Mouse (Mus musculus): ENCODE data around the gene Bcl2. TPM values are rescaled to one million over a fixed set of nuclear protein-coding genes. Genes with fewer than 3 reads are reported as not detected.

Gene Bcl2
- polyA plus RNA-seq, 1 experiment from 2014 or later = 5.6 TPM

DNA sequence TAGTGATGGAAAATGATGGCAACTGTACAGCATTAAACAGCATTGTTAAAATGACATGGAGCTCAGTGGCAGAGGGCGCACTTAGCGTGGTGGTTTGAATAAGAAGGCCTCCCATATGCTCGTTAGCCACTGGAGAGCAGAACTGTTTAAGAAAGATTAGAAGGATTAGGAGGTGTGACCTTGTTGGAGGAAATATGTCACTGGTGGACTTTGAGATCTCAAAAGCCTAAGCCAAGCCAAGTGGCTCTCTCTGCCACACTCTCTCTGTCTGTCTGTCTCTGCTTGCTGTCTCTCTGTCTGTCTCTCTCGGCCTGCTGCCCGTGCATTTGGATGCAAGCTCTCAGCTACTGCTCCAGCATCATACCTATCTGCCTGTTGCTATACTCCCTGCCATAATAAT is 17.6 kb downstream of the Bcl2 start:
- H3K36me3 ChIP-seq (ENCODE audit: control insufficient read depth, insufficient read depth, low read length) = no peaks in the 10 kb centered on the region
- no peaks in the 10 kb centered on the region for H3K4me1 ChIP-seq (replicated peaks; ENCODE audit: control insufficient read depth, insufficient read depth)
- H3K4me3 ChIP-seq (ENCODE audit: low read depth, low read length) = no peak overlapping the region
- no peak overlapping the region for H3K27ac ChIP-seq (replicated peaks)
- H3K27me3 ChIP-seq (ENCODE audit: control insufficient read depth, insufficient read depth, low read length) = no peaks in the 10 kb centered on the region
- H3K9me3 ChIP-seq (ENCODE audit: control insufficient read depth, low read length) = no peaks in the 10 kb centered on the region
- WGBS = 85% methylated on average over 5 of the region's 5 CpGs
- no peak overlapping the region for H3K4me2 ChIP-seq (replicated peaks; ENCODE audit: low read depth)
- TF ChIP-seq EP300 (optimal IDR thresholded peaks at IDR 0.05) = no peak
- no peak for TF ChIP-seq CTCF (IDR thresholded peaks at IDR 0.05; ENCODE audit: low read depth)
- DNase-seq (ENCODE audit: low spot score) = no peak
- no peak for ATAC-seq (ENCODE audit: low FRiP score, low TSS enrichment)
- no peak overlapping the region for H3K9ac ChIP-seq (ENCODE audit: low read length)

- H3K27me3 ChIP-seq (ENCODE audit: control insufficient read depth, insufficient read depth, low read length) = no peaks in the 10 kb centered on the region
- H3K4me3 ChIP-seq (ENCODE audit: low read depth, low read length) = no peak overlapping the region
- no peak overlapping the region for H3K27ac ChIP-seq (replicated peaks)
- H3K4me1 ChIP-seq (replicated peaks; ENCODE audit: control insufficient read depth, insufficient read depth) = no peaks in the 10 kb centered on the region
- TF ChIP-seq EP300 (optimal IDR thresholded peaks at IDR 0.05) (no peak), CTCF (IDR thresholded peaks at IDR 0.05; ENCODE audit: low read depth) (no peak)
- no peak overlapping the region for H3K4me2 ChIP-seq (replicated peaks; ENCODE audit: low read depth)
- H3K9ac ChIP-seq (ENCODE audit: low read length) = no peak overlapping the region
- DNase-seq (ENCODE audit: low spot score) = no peak
- ATAC-seq (ENCODE audit: low FRiP score, low TSS enrichment) = no peak
- WGBS = 87% methylated on average over 4 of the region's 4 CpGs
- no peaks in the 10 kb centered on the region for H3K36me3 ChIP-seq (ENCODE audit: control insufficient read depth, insufficient read depth, low read length)
- no peaks in the 10 kb centered on the region for H3K9me3 ChIP-seq (ENCODE audit: control insufficient read depth, low read length)
These were observed 18.4 kb downstream of the Bcl2 start for GRCm38 (mm10) chr1:106695649-106696048.

- no peaks in the 10 kb centered on the region for H3K27me3 ChIP-seq (ENCODE audit: control insufficient read depth, insufficient read depth, low read length)
- H3K4me1 ChIP-seq (replicated peaks; ENCODE audit: control insufficient read depth, insufficient read depth) = no peaks in the 10 kb centered on the region
- no peak overlapping the region for H3K9ac ChIP-seq (ENCODE audit: low read length)
- no peak overlapping the region for H3K4me3 ChIP-seq (ENCODE audit: low read depth, low read length)
- 66% methylated on average over 6 of the region's 6 CpGs for WGBS
- H3K4me2 ChIP-seq (replicated peaks; ENCODE audit: low read depth) = no peak overlapping the region
- no peaks in the 10 kb centered on the region for H3K36me3 ChIP-seq (ENCODE audit: control insufficient read depth, insufficient read depth, low read length)
- H3K27ac ChIP-seq (replicated peaks) = no peak overlapping the region
- ATAC-seq (ENCODE audit: low FRiP score, low TSS enrichment) (no peak), DNase-seq (ENCODE audit: low spot score) (no peak)
- H3K9me3 ChIP-seq (ENCODE audit: control insufficient read depth, low read length) = no peaks in the 10 kb centered on the region
- TF ChIP-seq CTCF (IDR thresholded peaks at IDR 0.05; ENCODE audit: low read depth) (no peak), EP300 (optimal IDR thresholded peaks at IDR 0.05) (no peak)
These were observed 19.8 kb downstream of the Bcl2 start for GRCm38 (mm10) chr1:106694316-106694715.

DNA sequence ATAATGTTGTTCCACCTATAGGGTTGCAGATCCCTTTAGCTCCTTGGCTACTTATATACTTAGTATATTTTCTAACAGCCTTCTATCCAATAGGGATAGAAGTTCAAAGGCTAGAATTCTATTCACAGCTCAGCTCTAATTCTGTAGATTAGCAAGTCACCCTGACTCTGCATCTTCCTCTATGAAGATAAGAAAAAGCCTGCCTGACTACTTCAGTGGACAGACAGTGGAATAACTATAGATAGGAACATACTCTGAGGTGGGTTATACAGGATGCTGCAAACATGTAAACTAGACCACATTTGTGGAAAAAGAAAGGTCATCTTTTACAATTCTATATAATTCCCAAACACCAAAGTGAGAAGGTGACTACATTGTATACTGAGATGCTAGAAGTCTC is 21.5 kb downstream of the Bcl2 start:
- Histone ChIP-seq H3K36me3 (ENCODE audit: control insufficient read depth, insufficient read depth, low read length) (no peaks in the 10 kb centered on the region), H3K9me3 (ENCODE audit: control insufficient read depth, low read length) (no peaks in the 10 kb centered on the region), H3K27ac (replicated peaks) (no peak overlapping the region), H3K4me1 (replicated peaks; ENCODE audit: control insufficient read depth, insufficient read depth) (no peaks in the 10 kb centered on the region), H3K4me3 (ENCODE audit: low read depth, low read length) (no peak overlapping the region), H3K9ac (ENCODE audit: low read length) (no peak overlapping the region), H3K4me2 (replicated peaks; ENCODE audit: low read depth) (no peak overlapping the region), H3K27me3 (ENCODE audit: control insufficient read depth, insufficient read depth, low read length) (no peaks in the 10 kb centered on the region)
- no peak for TF ChIP-seq EP300 (optimal IDR thresholded peaks at IDR 0.05)
- no peak for TF ChIP-seq CTCF (IDR thresholded peaks at IDR 0.05; ENCODE audit: low read depth)
- ATAC-seq (ENCODE audit: low FRiP score, low TSS enrichment) = no peak
- DNase-seq (ENCODE audit: low spot score) = no peak

DNA sequence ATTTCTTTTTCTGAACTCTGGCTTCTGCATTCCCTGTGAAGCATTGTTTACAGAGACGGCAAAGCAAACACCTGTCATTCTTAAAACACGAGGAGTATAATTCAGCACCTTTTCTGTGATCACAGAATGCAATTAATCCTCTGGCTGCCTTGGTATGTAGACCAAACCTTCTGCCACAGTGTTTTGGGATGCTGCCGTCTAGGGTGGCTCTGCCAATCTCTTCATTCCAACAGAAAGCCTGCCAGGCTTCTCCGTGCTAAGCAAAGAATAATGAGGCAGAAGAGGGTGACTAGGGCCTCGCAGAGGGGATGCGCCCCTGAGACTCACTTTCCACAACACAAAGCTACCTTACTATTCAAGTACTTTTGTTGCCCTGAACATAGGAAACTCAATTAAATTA is 23.2 kb downstream of the Bcl2 start:
- Histone ChIP-seq H3K27ac (replicated peaks) (no peak overlapping the region), H3K9ac (ENCODE audit: low read length) (no peak overlapping the region), H3K4me3 (ENCODE audit: low read depth, low read length) (no peak overlapping the region), H3K27me3 (ENCODE audit: control insufficient read depth, insufficient read depth, low read length) (no peaks in the 10 kb centered on the region), H3K4me1 (replicated peaks; ENCODE audit: control insufficient read depth, insufficient read depth) (no peaks in the 10 kb centered on the region), H3K9me3 (ENCODE audit: control insufficient read depth, low read length) (no peaks in the 10 kb centered on the region), H3K36me3 (ENCODE audit: control insufficient read depth, insufficient read depth, low read length) (no peaks in the 10 kb centered on the region), H3K4me2 (replicated peaks; ENCODE audit: low read depth) (no peak overlapping the region)
- DNase-seq (ENCODE audit: low spot score) (no peak), ATAC-seq (ENCODE audit: low FRiP score, low TSS enrichment) (no peak)
- 58% methylated on average over 6 of the region's 6 CpGs for WGBS
- no peak for TF ChIP-seq EP300 (optimal IDR thresholded peaks at IDR 0.05)
- TF ChIP-seq CTCF (IDR thresholded peaks at IDR 0.05; ENCODE audit: low read depth) = no peak

DNA sequence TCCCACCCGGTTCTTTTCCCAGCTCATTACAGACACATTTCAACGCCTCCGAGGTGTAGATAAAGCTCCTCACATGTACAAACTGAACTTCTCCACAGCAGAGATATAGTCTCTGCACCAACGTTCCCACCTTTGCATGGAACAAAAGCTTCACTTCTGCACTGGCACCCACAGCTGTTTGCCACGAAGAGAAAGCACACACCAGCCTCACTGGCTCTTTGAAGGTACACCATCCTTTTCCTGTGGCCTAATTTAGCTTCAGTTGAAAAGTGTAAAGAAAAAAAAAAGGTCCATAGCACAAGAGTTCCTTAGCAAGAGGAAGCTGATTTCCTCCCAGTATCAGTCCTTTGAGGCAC is 25.9 kb downstream of the Bcl2 start:
- Histone ChIP-seq H3K27me3 (ENCODE audit: control insufficient read depth, insufficient read depth, low read length) (no peaks in the 10 kb centered on the region), H3K4me2 (replicated peaks; ENCODE audit: low read depth) (no peak overlapping the region), H3K4me3 (ENCODE audit: low read depth, low read length) (no peak overlapping the region), H3K4me1 (replicated peaks; ENCODE audit: control insufficient read depth, insufficient read depth) (no peaks in the 10 kb centered on the region), H3K27ac (replicated peaks) (no peak overlapping the region), H3K9me3 (ENCODE audit: control insufficient read depth, low read length) (no peaks in the 10 kb centered on the region), H3K36me3 (ENCODE audit: control insufficient read depth, insufficient read depth, low read length) (no peaks in the 10 kb centered on the region), H3K9ac (ENCODE audit: low read length) (no peak overlapping the region)
- no peak for DNase-seq (ENCODE audit: low spot score)
- no peak for ATAC-seq (ENCODE audit: low FRiP score, low TSS enrichment)
- 72% methylated on average over 5 of the region's 5 CpGs for WGBS
- TF ChIP-seq CTCF (IDR thresholded peaks at IDR 0.05; ENCODE audit: low read depth) (no peak), EP300 (optimal IDR thresholded peaks at IDR 0.05) (no peak)

Data from stomach, postnatal 0 days (tissue).